Mouse (Mus musculus): ENCODE results near the gene Slc26a3. TPM values are rescaled to one million over a fixed set of nuclear protein-coding genes. Genes with fewer than 3 reads are reported as not detected.

The Slc26a3 gene
- polyA plus RNA-seq, 2 experiments: 0.04 TPM; not detected in 1

DNA sequence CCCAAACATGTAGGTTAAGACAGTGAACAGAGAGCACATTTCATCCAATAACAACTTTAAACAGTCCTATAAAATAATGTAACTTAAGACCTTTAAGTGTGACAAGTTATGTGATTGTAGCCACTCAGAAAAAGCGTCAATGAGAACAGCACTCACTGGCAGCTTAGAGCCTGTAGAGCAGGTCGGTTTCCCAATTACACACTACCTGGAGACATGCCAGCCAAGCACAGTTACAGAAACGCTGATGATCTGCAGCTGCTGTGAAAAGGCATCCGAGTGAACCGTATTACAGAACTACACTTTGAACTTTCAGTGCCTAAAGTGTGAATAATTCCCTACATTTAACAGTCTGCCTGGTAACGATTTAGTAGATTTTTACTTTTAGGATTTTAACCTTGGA lies 95.8 kb downstream of the Slc26a3 start:
- no peaks in the 10 kb centered on the region for H3K27me3 ChIP-seq (ENCODE audit: control insufficient read depth, insufficient read depth, low read length)
- peak; percentile 91 for ATAC-seq (ENCODE audit: low FRiP score, low read depth)
- H3K4me3 ChIP-seq (replicated peaks; ENCODE audit: low read length): no peak overlapping the region
- TF ChIP-seq POLR2A (IDR thresholded peaks at IDR 0.05; ENCODE audit: borderline replicate concordance, extremely low read depth, insufficient read depth, insufficient read length): no peak
- H3K27ac ChIP-seq (replicated peaks; ENCODE audit: low read depth, low read length): no peak overlapping the region
- WGBS: 31% methylated on average over 6 of the region's 6 CpGs
- DNase-seq (ENCODE audit: low spot score): peak; percentile 84
- H3K4me2 ChIP-seq (replicated peaks; ENCODE audit: low read depth, low read length, severe bottlenecking): no peak overlapping the region
- no peaks in the 10 kb centered on the region for H3K4me1 ChIP-seq (ENCODE audit: control insufficient read depth, insufficient read depth, low read length)
- no peak overlapping the region for H3K9ac ChIP-seq (ENCODE audit: low read depth, low read length, severe bottlenecking)
- H3K9me3 ChIP-seq (ENCODE audit: control insufficient read depth, low read length): no peaks in the 10 kb centered on the region
- H3K36me3 ChIP-seq (ENCODE audit: control insufficient read depth, insufficient read depth, low read length): peaks cover 37% of the 10 kb centered on the region

DNA sequence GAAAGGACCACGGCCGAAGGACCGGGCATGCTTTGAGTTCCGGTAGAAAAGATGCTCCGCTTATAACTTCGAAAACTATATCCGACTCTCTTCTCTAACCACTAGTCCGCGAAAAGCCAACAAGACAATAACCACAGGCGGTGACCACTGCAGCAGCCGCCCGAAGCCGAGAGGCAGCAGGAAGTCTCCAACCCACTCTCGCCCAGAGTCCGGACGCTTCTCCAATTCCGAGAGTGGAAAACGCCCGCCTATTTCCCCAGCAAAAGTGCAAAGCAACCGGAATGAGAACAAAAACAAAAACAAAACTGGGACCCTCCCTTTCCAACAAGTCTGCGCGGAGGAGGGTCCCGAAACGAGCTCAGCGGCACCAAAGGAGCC lies 108.3 kb downstream of the Slc26a3 start:
- Histone ChIP-seq H3K4me1 (ENCODE audit: control insufficient read depth, insufficient read depth, low read length) (peaks cover 11% of the 10 kb centered on the region), H3K27me3 (ENCODE audit: control insufficient read depth, insufficient read depth, low read length) (no peaks in the 10 kb centered on the region), H3K9ac (ENCODE audit: low read depth, low read length, severe bottlenecking) (peak overlapping the region; percentile 76), H3K4me3 (replicated peaks; ENCODE audit: low read length) (peak overlapping the region; percentile 96), H3K36me3 (ENCODE audit: control insufficient read depth, insufficient read depth, low read length) (peaks cover 6% of the 10 kb centered on the region; the same call in 1 of the 2 replicates), H3K9me3 (ENCODE audit: control insufficient read depth, low read length) (no peaks in the 10 kb centered on the region), H3K4me2 (replicated peaks; ENCODE audit: low read depth, low read length, severe bottlenecking) (peak overlapping the region; percentile 73), H3K27ac (replicated peaks; ENCODE audit: low read depth, low read length) (peak overlapping the region; percentile 71; the same call in 1 of the 2 replicates)
- 0 out of 2 replicates have a peak, but pooled peaks have one; percentile 1 for ATAC-seq (ENCODE audit: low FRiP score, low read depth)
- WGBS: under 1% methylated on average over 25 of the region's 25 CpGs
- no peak for DNase-seq (ENCODE audit: low spot score)
- no peak for TF ChIP-seq POLR2A (IDR thresholded peaks at IDR 0.05; ENCODE audit: borderline replicate concordance, extremely low read depth, insufficient read depth, insufficient read length)

DNA sequence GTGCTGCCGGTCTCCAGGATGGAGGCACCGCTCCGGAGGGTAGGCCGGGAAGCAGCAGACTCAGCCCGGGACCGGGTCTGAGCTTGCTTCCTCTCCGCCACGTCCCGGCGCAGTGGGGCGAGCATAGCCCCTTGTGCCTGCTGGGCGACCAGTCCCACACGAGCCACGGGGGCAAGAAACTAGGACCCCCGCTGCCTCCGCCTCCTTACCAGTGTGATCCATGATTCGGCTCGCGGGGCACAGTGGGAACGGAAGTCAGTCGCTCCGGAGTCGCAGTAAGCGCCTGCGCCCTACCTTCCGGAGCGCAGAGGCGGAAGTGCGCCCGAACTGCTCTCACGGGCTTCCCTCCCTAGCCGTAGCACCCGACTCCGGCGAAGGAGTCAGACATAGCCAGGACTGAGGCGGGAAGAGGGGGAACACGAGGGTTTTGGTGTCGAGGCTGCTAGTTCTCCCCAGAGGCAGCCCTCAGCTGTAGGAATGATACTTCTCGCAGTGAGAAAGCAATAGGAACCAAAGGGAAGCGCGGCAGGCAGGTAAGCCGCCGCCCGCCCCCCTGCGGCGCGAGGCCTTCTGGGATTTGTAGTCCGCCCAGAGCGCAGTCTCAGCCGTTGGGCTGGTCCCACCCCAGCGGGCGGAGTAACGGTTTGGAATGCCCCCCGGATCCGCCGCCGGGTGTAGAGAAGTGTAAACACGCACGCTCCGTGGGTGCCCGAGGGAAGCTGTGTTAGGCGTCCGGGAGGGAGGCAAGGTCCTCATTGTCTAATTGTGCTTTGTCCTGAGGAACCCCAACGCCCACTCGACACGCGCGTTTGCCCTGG lies 108.9 kb downstream of the Slc26a3 start, which contains the start of gene Cbll1:
Gene Cbll1 (minus strand): TSS at position 303 of the 818 bp plus-strand sequence.
- no peaks in the 10 kb centered on the region for H3K27me3 ChIP-seq (ENCODE audit: control insufficient read depth, insufficient read depth, low read length)
- H3K36me3 ChIP-seq (ENCODE audit: control insufficient read depth, insufficient read depth, low read length): peaks cover under 1% of the 10 kb centered on the region; the same call in 1 of the 2 replicates
- TF ChIP-seq POLR2A (IDR thresholded peaks at IDR 0.05; ENCODE audit: borderline replicate concordance, extremely low read depth, insufficient read depth, insufficient read length): peak; percentile 77; the same call in 1 of the 2 replicates
- peak; percentile 94 for DNase-seq (ENCODE audit: low spot score)
- under 1% methylated on average over 64 of the region's 68 CpGs for WGBS
- ATAC-seq (ENCODE audit: low FRiP score, low read depth): peak; percentile 97
- H3K4me3 ChIP-seq (replicated peaks; ENCODE audit: low read length): peak within 1 kb of the TSS; percentile 96
- peak within 1 kb of the TSS; percentile 73 for H3K4me2 ChIP-seq (replicated peaks; ENCODE audit: low read depth, low read length, severe bottlenecking)
- peak within 1 kb of the TSS; percentile 71 for H3K27ac ChIP-seq (replicated peaks; ENCODE audit: low read depth, low read length)
- H3K4me1 ChIP-seq (ENCODE audit: control insufficient read depth, insufficient read depth, low read length): peaks cover 11% of the 10 kb centered on the region
- H3K9me3 ChIP-seq (ENCODE audit: control insufficient read depth, low read length): no peaks in the 10 kb centered on the region
- peak within 1 kb of the TSS; percentile 76 for H3K9ac ChIP-seq (ENCODE audit: low read depth, low read length, severe bottlenecking)

DNA sequence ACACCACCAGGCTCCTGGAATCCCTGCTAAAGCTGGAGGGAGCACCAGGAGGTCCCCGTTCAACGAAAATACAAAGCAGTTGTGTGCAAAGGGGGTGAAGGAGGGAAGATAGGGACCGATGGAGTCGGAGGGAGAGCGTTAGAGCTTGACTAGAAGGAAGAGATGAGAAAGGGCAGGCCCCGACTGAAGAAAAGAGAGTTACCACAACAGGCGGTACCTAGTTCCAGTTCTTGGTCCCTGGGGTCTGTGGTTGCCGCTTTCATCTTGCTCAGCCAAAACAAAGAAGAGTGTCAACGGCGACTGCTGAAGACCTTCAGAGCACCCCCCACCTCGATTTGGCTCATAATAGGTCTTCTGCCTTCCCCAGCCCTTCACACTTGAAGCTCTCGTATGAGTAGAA lies 109.5 kb downstream of the Slc26a3 start:
- peak overlapping the region; percentile 71 for H3K27ac ChIP-seq (replicated peaks; ENCODE audit: low read depth, low read length)
- DNase-seq (ENCODE audit: low spot score) (peak; percentile 15), ATAC-seq (ENCODE audit: low FRiP score, low read depth) (no peak)
- no peaks in the 10 kb centered on the region for H3K27me3 ChIP-seq (ENCODE audit: control insufficient read depth, insufficient read depth, low read length)
- H3K36me3 ChIP-seq (ENCODE audit: control insufficient read depth, insufficient read depth, low read length): no peaks in the 10 kb centered on the region
- 6% methylated on average over 12 of the region's 12 CpGs for WGBS
- peak overlapping the region; percentile 96 for H3K4me3 ChIP-seq (replicated peaks; ENCODE audit: low read length)
- no peaks in the 10 kb centered on the region for H3K9me3 ChIP-seq (ENCODE audit: control insufficient read depth, low read length)
- H3K9ac ChIP-seq (ENCODE audit: low read depth, low read length, severe bottlenecking): peak overlapping the region; percentile 76
- H3K4me1 ChIP-seq (ENCODE audit: control insufficient read depth, insufficient read depth, low read length): peaks cover 11% of the 10 kb centered on the region
- no peak for TF ChIP-seq POLR2A (IDR thresholded peaks at IDR 0.05; ENCODE audit: borderline replicate concordance, extremely low read depth, insufficient read depth, insufficient read length)
- H3K4me2 ChIP-seq (replicated peaks; ENCODE audit: low read depth, low read length, severe bottlenecking): peak overlapping the region; percentile 73

DNA sequence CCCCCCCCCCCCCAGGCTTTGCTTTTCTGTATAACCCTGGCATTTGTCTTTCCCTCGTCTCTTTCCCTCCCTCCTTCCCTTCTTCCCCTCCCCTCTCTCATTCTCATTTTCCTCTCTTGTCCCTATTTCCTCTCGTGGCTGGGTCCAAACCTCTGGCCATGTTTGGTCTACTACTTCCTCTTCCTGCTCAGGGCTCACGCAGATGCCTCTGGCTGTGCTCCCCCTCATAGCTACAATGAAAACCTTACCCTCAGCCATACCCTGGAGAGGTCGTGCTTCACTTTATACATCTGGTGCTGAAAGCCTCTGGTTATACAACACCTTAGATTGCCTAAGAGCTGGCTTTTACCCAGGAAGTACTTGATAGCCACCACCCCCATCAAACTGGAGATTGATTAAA lies 110.6 kb downstream of the Slc26a3 start:
- H3K36me3 ChIP-seq (ENCODE audit: control insufficient read depth, insufficient read depth, low read length): no peaks in the 10 kb centered on the region
- no peaks in the 10 kb centered on the region for H3K27me3 ChIP-seq (ENCODE audit: control insufficient read depth, insufficient read depth, low read length)
- no peak for TF ChIP-seq POLR2A (IDR thresholded peaks at IDR 0.05; ENCODE audit: borderline replicate concordance, extremely low read depth, insufficient read depth, insufficient read length)
- ATAC-seq (ENCODE audit: low FRiP score, low read depth) (no peak), DNase-seq (ENCODE audit: low spot score) (no peak)
- H3K4me1 ChIP-seq (ENCODE audit: control insufficient read depth, insufficient read depth, low read length): peaks cover 11% of the 10 kb centered on the region
- H3K9ac ChIP-seq (ENCODE audit: low read depth, low read length, severe bottlenecking): no peak overlapping the region
- no peak overlapping the region for H3K4me3 ChIP-seq (replicated peaks; ENCODE audit: low read length)
- H3K4me2 ChIP-seq (replicated peaks; ENCODE audit: low read depth, low read length, severe bottlenecking): no peak overlapping the region
- H3K27ac ChIP-seq (replicated peaks; ENCODE audit: low read depth, low read length): no peak overlapping the region
- 49% methylated on average over 4 of the region's 4 CpGs for WGBS
- H3K9me3 ChIP-seq (ENCODE audit: control insufficient read depth, low read length): no peaks in the 10 kb centered on the region
